ENCODE assay signal across 26 mouse cellular contexts in the genomic region with DNA sequence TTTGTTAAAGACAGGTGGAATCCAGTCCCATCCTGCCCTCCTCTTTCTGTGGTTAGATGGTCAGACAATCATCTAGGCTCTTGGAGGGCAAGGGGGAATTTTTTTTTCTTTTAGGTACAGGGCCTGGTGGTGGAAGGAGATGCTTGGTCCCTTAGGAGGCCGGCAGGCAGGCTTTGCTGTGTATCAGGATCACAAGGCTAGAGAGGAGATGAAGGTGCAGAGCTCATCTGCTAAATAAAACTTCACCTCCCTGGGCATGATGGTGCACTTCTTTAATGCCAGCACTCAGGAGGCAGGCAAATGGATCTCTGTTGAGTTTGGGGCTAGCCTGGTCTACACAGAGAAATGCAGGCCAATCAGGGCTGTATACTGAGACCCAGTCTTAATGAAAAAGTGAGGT. TPM values are rescaled to one million over a fixed set of nuclear protein-coding genes. Genes with fewer than 3 reads are reported as not detected.
DNase-seq lines count a peak whose midpoint lies in the region; ATAC-seq and TF ChIP-seq lines count a peak whose summit lies in the region.
"Had no signal": no experiment of that assay in that cellular context is flagged by ENCODE, and none has a peak within 500 bp of the region (broad histone marks: within the 10 kb centered on the region; RNA-seq: fewer than 3 reads in every experiment).

No protein-coding gene starts in this region.

- no peak overlapping the region for H3K4me3 ChIP-seq in heart, embryonic 13.5 days
- H3K4me3 ChIP-seq in lung, embryonic 16.5 days (ENCODE audit: low read length), result no peak overlapping the region
- H3K4me3 ChIP-seq in intestine, embryonic 14.5 days (ENCODE audit: low read depth, low read length), result no peak overlapping the region
- no peak overlapping the region for H3K4me3 ChIP-seq in stomach, postnatal 0 days (ENCODE audit: low read depth, low read length)
- H3K4me3 ChIP-seq: embryonic facial prominence, embryonic 13.5 days; forebrain, embryonic 10.5 days; heart, embryonic 15.5 days; hindbrain, embryonic 10.5 days; liver, embryonic 15.5 days; midbrain, embryonic 12.5 days had no signal

- DNase-seq in heart, adult 8-10 months (ENCODE audit: low spot score), result no peak
- no peak for DNase-seq in lung, postnatal 36 days
- DNase-seq in intestine, embryonic 14.5 days (ENCODE audit: low spot score), result no peak
- no peak for DNase-seq in stomach, postnatal 0 days (ENCODE audit: low spot score)
- no peak for DNase-seq in natural killer cell, adult 2 months (ENCODE audit: low spot score in 2 of 2)
- DNase-seq in urinary bladder, postnatal 10 days (ENCODE audit: low spot score), result no peak

- peaks cover 13% of the 10 kb centered on the region for H3K4me1 ChIP-seq in heart, embryonic 13.5 days
- peaks cover 23% of the 10 kb centered on the region for H3K4me1 ChIP-seq in lung, embryonic 16.5 days (replicated peaks; ENCODE audit: control insufficient read depth, insufficient read depth, low read length)
- H3K4me1 ChIP-seq in intestine, embryonic 14.5 days (replicated peaks; ENCODE audit: control insufficient read depth, insufficient read depth, low read length), result peaks cover 7% of the 10 kb centered on the region
- H3K4me1 ChIP-seq in stomach, postnatal 0 days (replicated peaks; ENCODE audit: control insufficient read depth, insufficient read depth), result peaks cover 5% of the 10 kb centered on the region

- H3K27ac ChIP-seq in heart, embryonic 13.5 days (replicated peaks), result no peak overlapping the region
- peak overlapping the region; percentile 64 for H3K27ac ChIP-seq in lung, embryonic 16.5 days (ENCODE audit: low read length)
- no peak overlapping the region for H3K27ac ChIP-seq in intestine, embryonic 14.5 days (ENCODE audit: low read depth)
- 0 out of 2 replicates have a peak overlapping the region, but pooled peaks have one; percentile 24 for H3K27ac ChIP-seq in stomach, postnatal 0 days (replicated peaks)
- H3K27ac ChIP-seq: embryonic facial prominence, embryonic 13.5 days; forebrain, embryonic 10.5 days; heart, embryonic 15.5 days; hindbrain, embryonic 10.5 days; hindbrain, postnatal 0 days; liver, embryonic 15.5 days; midbrain, embryonic 12.5 days had no signal

- H3K9me3 ChIP-seq in heart, embryonic 13.5 days, result no peaks in the 10 kb centered on the region
- H3K9me3 ChIP-seq in lung, embryonic 16.5 days (ENCODE audit: control insufficient read depth, low read length), result no peaks in the 10 kb centered on the region; the same call in 1 of the 2 replicates
- H3K9me3 ChIP-seq in intestine, embryonic 14.5 days (ENCODE audit: control insufficient read depth, low read length), result no peaks in the 10 kb centered on the region
- no peaks in the 10 kb centered on the region for H3K9me3 ChIP-seq in stomach, postnatal 0 days (ENCODE audit: control insufficient read depth, low read length)
- H3K9me3 ChIP-seq: embryonic facial prominence, embryonic 13.5 days; forebrain, embryonic 10.5 days; heart, embryonic 15.5 days; hindbrain, embryonic 10.5 days; liver, embryonic 15.5 days had no signal

- no peak for ATAC-seq in heart, embryonic 13.5 days (ENCODE audit: extremely low read depth, insufficient number of reproducible peaks, low FRiP score, low TSS enrichment)
- ATAC-seq in lung, embryonic 16.5 days (ENCODE audit: low read depth), result no peak
- no peak for ATAC-seq in intestine, embryonic 14.5 days (replicated peaks; ENCODE audit: low FRiP score, low TSS enrichment, low read depth)
- no peak for ATAC-seq in stomach, postnatal 0 days (ENCODE audit: low FRiP score, low TSS enrichment)

- H3K9ac ChIP-seq in heart, embryonic 13.5 days, result no peak overlapping the region
- H3K9ac ChIP-seq in lung, embryonic 16.5 days (ENCODE audit: low read length), result no peak overlapping the region
- H3K9ac ChIP-seq in intestine, embryonic 14.5 days (ENCODE audit: low read length), result no peak overlapping the region
- no peak overlapping the region for H3K9ac ChIP-seq in stomach, postnatal 0 days (ENCODE audit: low read length)
- H3K9ac ChIP-seq: embryonic facial prominence, embryonic 13.5 days; heart, embryonic 15.5 days; liver, embryonic 15.5 days; midbrain, embryonic 12.5 days had no signal

- no peak for TF ChIP-seq EP300 in stomach, postnatal 0 days (optimal IDR thresholded peaks at IDR 0.05)

- 0 out of 2 replicates have a peak, but pooled peaks cover 9% of the 10 kb centered on the region for H3K27me3 ChIP-seq in heart, embryonic 13.5 days (replicated peaks)
- H3K27me3 ChIP-seq in lung, embryonic 16.5 days (ENCODE audit: control insufficient read depth, insufficient read depth, low read depth, low read length), result no peaks in the 10 kb centered on the region
- H3K27me3 ChIP-seq in intestine, embryonic 14.5 days (replicated peaks; ENCODE audit: control insufficient read depth, insufficient read depth, low read length), result no peaks in the 10 kb centered on the region
- no peaks in the 10 kb centered on the region for H3K27me3 ChIP-seq in stomach, postnatal 0 days (ENCODE audit: control insufficient read depth, insufficient read depth, low read length)
- H3K27me3 ChIP-seq: embryonic facial prominence, embryonic 13.5 days; heart, embryonic 15.5 days had no signal

- no peak for TF ChIP-seq CTCF in stomach, postnatal 0 days (IDR thresholded peaks at IDR 0.05; ENCODE audit: low read depth)

- peak overlapping the region; percentile 36; the same call in 1 of the 2 replicates for H3K4me2 ChIP-seq in heart, embryonic 13.5 days
- no peak overlapping the region for H3K4me2 ChIP-seq in lung, embryonic 16.5 days (ENCODE audit: low read depth, low read length)
- peak overlapping the region; percentile 26; the same call in 1 of the 2 replicates for H3K4me2 ChIP-seq in intestine, embryonic 14.5 days (ENCODE audit: low read length)
- H3K4me2 ChIP-seq in stomach, postnatal 0 days (replicated peaks; ENCODE audit: low read depth), result peak overlapping the region; percentile 64
- H3K4me2 ChIP-seq: embryonic facial prominence, embryonic 13.5 days; liver, embryonic 15.5 days; midbrain, embryonic 12.5 days had no signal

- H3K36me3 ChIP-seq in heart, embryonic 13.5 days, result no peaks in the 10 kb centered on the region
- H3K36me3 ChIP-seq in lung, embryonic 16.5 days (ENCODE audit: control insufficient read depth, insufficient read depth, low read length), result no peaks in the 10 kb centered on the region
- H3K36me3 ChIP-seq in intestine, embryonic 14.5 days (ENCODE audit: control insufficient read depth, insufficient read depth, low read length), result no peaks in the 10 kb centered on the region
- H3K36me3 ChIP-seq in stomach, postnatal 0 days (ENCODE audit: control insufficient read depth, insufficient read depth, low read length), result no peaks in the 10 kb centered on the region
- H3K36me3 ChIP-seq: embryonic facial prominence, embryonic 13.5 days; forebrain, embryonic 10.5 days; heart, embryonic 15.5 days; hindbrain, embryonic 10.5 days; liver, embryonic 15.5 days; midbrain, embryonic 12.5 days had no signal

- WGBS in heart, embryonic 13.5 days, result 54% methylated on average over 1 of the region's 1 CpGs
- WGBS in lung, embryonic 16.5 days, result 37% methylated on average over 1 of the region's 1 CpGs
- 82% methylated on average over 1 of the region's 1 CpGs for WGBS in intestine, embryonic 14.5 days
- 41% methylated on average over 1 of the region's 1 CpGs for WGBS in stomach, postnatal 0 days

RNA-seq across cellular contexts. Expression of a gene that starts 3.2 kb away (rescaled TPM):
- 38.1 and 38.2 TPM in 2 replicates for polyA plus RNA-seq in heart, embryonic 13.5 days (2015; fragmentation: Nextera tagmentation; extraction: Ambion mirVana)
- 10 to 100 TPM; 54.7 to 77.4 (median 69.0) TPM for total RNA-seq in heart, adult 8-10 months (2022)
- 184 and 203 TPM in 2 replicates for polyA plus RNA-seq in lung, embryonic 16.5 days (2015; fragmentation: Nextera tagmentation; extraction: Ambion mirVana)
- 359 and 401 TPM in 2 replicates for polyA plus RNA-seq in intestine, embryonic 14.5 days (2014; fragmentation: Nextera tagmentation; extraction: Ambion mirVana)
- polyA plus RNA-seq in stomach, postnatal 0 days (2015; fragmentation: Nextera tagmentation; extraction: Ambion mirVana), result 3,650 and 3,685 TPM in 2 replicates

RNA-seq across cellular contexts. Expression of a gene that starts 7.6 kb away (rescaled TPM):
- not detected in 2 replicates for polyA plus RNA-seq in heart, embryonic 13.5 days (2015; fragmentation: Nextera tagmentation; extraction: Ambion mirVana)
- not detected for total RNA-seq in heart, adult 8-10 months (2022)
- not detected in 2 replicates for polyA plus RNA-seq in lung, embryonic 16.5 days (2015; fragmentation: Nextera tagmentation; extraction: Ambion mirVana)
- 5.1 and 8.6 TPM in 2 replicates for polyA plus RNA-seq in intestine, embryonic 14.5 days (2014; fragmentation: Nextera tagmentation; extraction: Ambion mirVana)
- 9.6 and 10.5 TPM in 2 replicates for polyA plus RNA-seq in stomach, postnatal 0 days (2015; fragmentation: Nextera tagmentation; extraction: Ambion mirVana)
- total RNA-seq: adrenal gland, adult 8-10 months; granulocyte monocyte progenitor cell, adult 5-6 weeks; hindbrain, postnatal 0 days; layer of hippocampus, postnatal 10 days; left cerebral cortex, postnatal 10 days; megakaryocyte progenitor cell, adult 5-6 weeks had no signal
- polyA plus RNA-seq: embryonic facial prominence, embryonic 13.5 days; forebrain, embryonic 10.5 days; heart, embryonic 15.5 days; hindbrain, embryonic 10.5 days; hindbrain, postnatal 0 days; large intestine, adult 2 months; limb, embryonic 14.5 days; liver, embryonic 15.5 days; midbrain, embryonic 12.5 days; neural tube, embryonic 14.5 days; spleen, adult 2 months had no signal

RNA-seq across cellular contexts. Expression of a gene that starts 12.3 kb away (rescaled TPM):
- 2.4 and 3.1 TPM in 2 replicates for polyA plus RNA-seq in heart, embryonic 13.5 days (2015; fragmentation: Nextera tagmentation; extraction: Ambion mirVana)
- total RNA-seq in heart, adult 8-10 months (2022), result 10 to 100 TPM in 2 of 4 experiments, 1 to 10 TPM in 2; 5.9 to 16.2 (median 9.5) TPM
- polyA plus RNA-seq in lung, embryonic 16.5 days (2015; fragmentation: Nextera tagmentation; extraction: Ambion mirVana), result 12.1 and 12.8 TPM in 2 replicates
- polyA plus RNA-seq in intestine, embryonic 14.5 days (2014; fragmentation: Nextera tagmentation; extraction: Ambion mirVana), result 4.1 and 5.3 TPM in 2 replicates
- 12.1 and 17.4 TPM in 2 replicates for polyA plus RNA-seq in stomach, postnatal 0 days (2015; fragmentation: Nextera tagmentation; extraction: Ambion mirVana)
- polyA plus RNA-seq: forebrain, embryonic 10.5 days; hindbrain, embryonic 10.5 days; neural tube, embryonic 14.5 days had no signal

RNA-seq across cellular contexts. Expression of a gene that starts 14.2 kb away (rescaled TPM):
- polyA plus RNA-seq in heart, embryonic 13.5 days (2015; fragmentation: Nextera tagmentation; extraction: Ambion mirVana), result not detected in 2 replicates
- not detected for total RNA-seq in heart, adult 8-10 months (2022)
- not detected in 2 replicates for polyA plus RNA-seq in lung, embryonic 16.5 days (2015; fragmentation: Nextera tagmentation; extraction: Ambion mirVana)
- polyA plus RNA-seq in intestine, embryonic 14.5 days (2014; fragmentation: Nextera tagmentation; extraction: Ambion mirVana), result not detected in 2 replicates
- polyA plus RNA-seq in stomach, postnatal 0 days (2015; fragmentation: Nextera tagmentation; extraction: Ambion mirVana), result not detected in 2 replicates
- total RNA-seq: adrenal gland, adult 8-10 months; gastrocnemius, adult 18-20 months; granulocyte monocyte progenitor cell, adult 5-6 weeks; hindbrain, postnatal 0 days; layer of hippocampus, postnatal 10 days; left cerebral cortex, postnatal 10 days; megakaryocyte progenitor cell, adult 5-6 weeks had no signal
- polyA plus RNA-seq: embryonic facial prominence, embryonic 13.5 days; forebrain, embryonic 10.5 days; heart, embryonic 15.5 days; hindbrain, embryonic 10.5 days; hindbrain, postnatal 0 days; large intestine, adult 2 months; limb, embryonic 14.5 days; liver, embryonic 15.5 days; midbrain, embryonic 12.5 days; neural tube, embryonic 14.5 days; spleen, adult 2 months; stomach, embryonic 14.5 days had no signal

RNA-seq across cellular contexts. Expression of a gene that starts 25.9 kb away (rescaled TPM):
- polyA plus RNA-seq in heart, embryonic 13.5 days (2015; fragmentation: Nextera tagmentation; extraction: Ambion mirVana), result not detected in 2 replicates
- not detected for total RNA-seq in heart, adult 8-10 months (2022)
- polyA plus RNA-seq in lung, embryonic 16.5 days (2015; fragmentation: Nextera tagmentation; extraction: Ambion mirVana), result not detected in 2 replicates
- not detected in 2 replicates for polyA plus RNA-seq in intestine, embryonic 14.5 days (2014; fragmentation: Nextera tagmentation; extraction: Ambion mirVana)
- 0.65 and 1.2 TPM in 2 replicates for polyA plus RNA-seq in stomach, postnatal 0 days (2015; fragmentation: Nextera tagmentation; extraction: Ambion mirVana)
- total RNA-seq: adrenal gland, adult 8-10 months; gastrocnemius, adult 18-20 months; granulocyte monocyte progenitor cell, adult 5-6 weeks; hindbrain, postnatal 0 days; layer of hippocampus, postnatal 10 days; left cerebral cortex, postnatal 10 days; megakaryocyte progenitor cell, adult 5-6 weeks had no signal
- polyA plus RNA-seq: embryonic facial prominence, embryonic 13.5 days; forebrain, embryonic 10.5 days; heart, embryonic 15.5 days; hindbrain, embryonic 10.5 days; hindbrain, postnatal 0 days; large intestine, adult 2 months; limb, embryonic 14.5 days; liver, embryonic 15.5 days; midbrain, embryonic 12.5 days; neural tube, embryonic 14.5 days; spleen, adult 2 months; stomach, embryonic 14.5 days had no signal

Comparison
In these comparisons a context has a peak if more than half of its experiments do, and no peak if none do; other contexts are left out.
1. H3K27ac ChIP-seq: peak in lung, embryonic 16.5 days (single experiment) and stomach, postnatal 0 days (single experiment); none in heart, embryonic 13.5 days (single experiment) and intestine, embryonic 14.5 days (single experiment).